Mouse (Mus musculus) gastrocnemius, adult 2 months (tissue): ENCODE measurements around the gene Uba6. TPM values are rescaled to one million over a fixed set of nuclear protein-coding genes. Genes with fewer than 3 reads are reported as not detected.

ENCODE experiments used
- DNase-seq: peaks from one replicate; pipeline ENCODE4 v3.0.0; 2022
- H3K27ac ChIP-seq: fragments of 200-600 bp; 2 replicates; pipeline ENCODE4 v1.8.1; 2022; ENCODE audit warnings: mild to moderate bottlenecking
- H3K4me3 ChIP-seq: fragments of 200-600 bp; 2 replicates; pipeline ENCODE4 v1.8.1; 2022; ENCODE audit warnings: mild to moderate bottlenecking, moderate library complexity
- CTCF ChIP-seq: fragments of 200-600 bp; IDR thresholded peaks from 2 replicates; pipeline ENCODE4 v1.8.1; 2022; ENCODE audit warnings: antibody characterized with exemption, mild to moderate bottlenecking, moderate library complexity
- intact Hi-C: fragments of 180-260 bp; cut with DNase I; formaldehyde crosslinking; loops from one replicate; pipeline ENCODE4 v1.15.1; 2025
- total RNA-seq, 2 experiments: library from RNA; stranded (reverse); gene quantifications; 2 replicates each; pipeline ENCODE4 v1.2.3; 2021

Gene Uba6
- total RNA-seq, 2 experiments from 2014 or later, result 4.9 to 6.6 TPM

DNA sequence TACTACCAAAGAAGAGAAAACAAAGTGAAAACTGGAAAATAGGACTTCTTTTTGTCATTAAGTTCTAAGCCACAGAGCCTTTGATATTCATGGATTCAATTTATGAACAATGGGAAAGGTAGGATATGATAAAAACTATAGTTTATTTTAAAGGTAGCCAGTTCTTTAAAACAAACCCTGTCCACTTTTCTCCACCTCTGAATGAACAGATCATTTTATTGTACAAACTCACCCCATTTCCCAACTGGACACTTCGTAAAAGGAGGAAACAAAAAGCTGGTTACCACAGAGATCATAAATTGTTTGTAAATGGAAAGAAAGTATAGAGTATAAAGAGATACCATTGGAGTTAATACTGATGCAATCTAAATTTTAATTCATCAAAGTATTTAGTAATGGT, 61.5 kb downstream of the Uba6 start:
- no peak for DNase-seq
- no peak for TF ChIP-seq CTCF
- no peak overlapping the region for H3K27ac ChIP-seq
- H3K4me3 ChIP-seq, result no peak overlapping the region
- intact Hi-C loops, result no loop called here

DNA sequence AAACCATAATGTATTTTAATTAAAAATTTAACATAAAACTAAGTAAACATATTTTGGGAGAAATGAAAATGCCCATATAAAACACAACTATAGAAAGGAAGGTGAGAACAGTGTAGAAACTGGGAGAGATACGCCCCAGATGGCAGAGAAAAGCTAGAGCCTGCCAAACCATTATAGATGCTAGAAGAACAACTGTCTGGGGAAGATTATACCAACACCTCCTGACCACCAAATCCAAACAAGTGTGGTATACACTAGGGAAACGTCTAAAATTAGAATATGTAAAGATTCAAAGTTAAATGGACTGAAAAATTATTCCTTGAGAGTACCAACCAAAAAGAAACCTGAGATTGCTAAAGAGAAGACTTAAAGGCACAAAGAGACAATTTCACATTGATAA, 66.0 kb downstream of the Uba6 start:
- no peak overlapping the region for H3K27ac ChIP-seq
- no peak for TF ChIP-seq CTCF
- no peak for DNase-seq
- intact Hi-C loops, result no loop called here
- H3K4me3 ChIP-seq, result no peak overlapping the region

DNA sequence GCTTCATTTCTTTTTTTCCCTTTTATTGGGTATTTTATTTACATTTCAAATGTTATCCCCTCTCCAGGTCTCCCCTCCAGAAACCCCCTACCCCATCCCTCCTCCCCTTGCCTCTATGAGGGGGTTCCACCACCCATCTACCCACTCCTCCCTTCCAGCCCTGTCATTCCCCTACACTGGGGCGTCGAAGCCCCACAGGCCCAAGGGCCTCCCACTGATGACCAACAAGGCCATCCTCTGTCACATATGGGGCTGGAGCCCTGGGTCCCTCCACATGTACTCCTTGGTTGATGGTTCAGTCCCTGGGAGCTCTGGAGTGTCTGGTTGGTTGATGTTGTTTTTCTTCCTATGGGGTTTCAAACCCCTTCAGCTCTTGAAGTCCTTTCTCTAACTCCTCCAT, 70.4 kb downstream of the Uba6 start:
- intact Hi-C loops, result no loop called here
- Histone ChIP-seq H3K4me3 (no peak overlapping the region), H3K27ac (no peak overlapping the region)
- TF ChIP-seq CTCF, result no peak
- no peak for DNase-seq

DNA sequence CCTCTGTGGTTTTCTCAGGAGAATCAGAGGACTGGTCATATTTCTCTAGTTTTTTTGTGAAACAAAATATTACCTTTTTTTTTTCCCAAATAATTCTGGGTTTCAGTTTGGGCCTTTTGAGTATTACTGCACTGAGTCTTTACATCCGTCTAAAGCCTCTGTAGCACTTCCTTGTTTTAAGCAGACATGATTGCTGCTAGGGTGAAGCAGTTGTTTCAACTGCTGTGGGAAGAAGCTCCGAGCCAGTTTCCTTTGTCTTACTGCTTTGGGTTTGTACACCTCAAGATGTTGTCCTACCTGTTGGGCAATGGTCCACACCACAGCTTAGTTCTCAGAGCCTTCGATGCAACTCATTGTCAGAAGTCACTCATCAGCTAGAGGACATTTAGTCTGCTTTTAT, 72.0 kb downstream of the Uba6 start:
- intact Hi-C loops, result no loop called here
- no peak for DNase-seq
- TF ChIP-seq CTCF, result no peak
- Histone ChIP-seq H3K27ac (no peak overlapping the region), H3K4me3 (no peak overlapping the region)

DNA sequence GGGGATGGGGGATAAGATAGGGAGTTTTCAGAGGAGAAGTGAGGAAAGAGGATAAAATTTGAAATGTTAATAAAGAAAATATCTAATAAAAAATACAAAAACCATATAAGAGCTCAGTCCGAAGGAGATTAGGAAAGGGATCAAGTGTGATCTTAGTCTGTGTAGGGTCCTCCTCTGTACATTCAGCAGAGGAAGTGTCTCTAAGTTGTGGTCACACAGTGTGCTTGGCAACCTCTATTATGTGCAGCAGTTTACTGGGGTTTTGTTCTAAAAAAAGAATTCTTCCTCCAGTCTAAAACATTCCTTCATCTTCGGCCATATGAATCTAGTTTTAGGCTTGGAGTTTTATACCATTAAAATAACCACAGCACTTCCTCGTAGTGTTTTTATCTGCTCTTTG, 73.6 kb downstream of the Uba6 start:
- intact Hi-C loops, result no loop called here
- H3K27ac ChIP-seq, result no peak overlapping the region
- DNase-seq, result no peak
- no peak overlapping the region for H3K4me3 ChIP-seq
- TF ChIP-seq CTCF, result no peak

DNA sequence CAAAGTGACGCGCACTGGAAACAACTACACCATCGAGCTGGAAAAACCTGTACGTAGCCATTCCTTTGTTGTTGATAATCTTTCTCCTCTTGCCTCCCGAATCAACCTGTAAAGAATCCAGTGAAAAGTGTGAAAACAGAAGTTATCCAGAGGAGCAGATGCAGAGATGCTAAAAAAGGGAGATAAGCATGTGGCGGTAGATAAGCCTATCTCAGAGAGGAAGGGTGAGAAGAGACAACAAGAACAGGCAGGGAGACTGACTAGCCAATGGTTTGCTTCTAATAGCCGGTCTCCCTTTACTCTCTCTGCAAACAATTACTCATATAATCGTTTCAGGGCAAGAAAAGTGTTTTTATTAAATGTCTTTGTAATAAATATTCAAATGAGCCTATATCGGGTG, 77.8 kb downstream of the Uba6 start:
- Histone ChIP-seq H3K4me3 (no peak overlapping the region), H3K27ac (no peak overlapping the region)
- no peak for DNase-seq
- intact Hi-C loops, result no loop called here
- no peak for TF ChIP-seq CTCF

DNA sequence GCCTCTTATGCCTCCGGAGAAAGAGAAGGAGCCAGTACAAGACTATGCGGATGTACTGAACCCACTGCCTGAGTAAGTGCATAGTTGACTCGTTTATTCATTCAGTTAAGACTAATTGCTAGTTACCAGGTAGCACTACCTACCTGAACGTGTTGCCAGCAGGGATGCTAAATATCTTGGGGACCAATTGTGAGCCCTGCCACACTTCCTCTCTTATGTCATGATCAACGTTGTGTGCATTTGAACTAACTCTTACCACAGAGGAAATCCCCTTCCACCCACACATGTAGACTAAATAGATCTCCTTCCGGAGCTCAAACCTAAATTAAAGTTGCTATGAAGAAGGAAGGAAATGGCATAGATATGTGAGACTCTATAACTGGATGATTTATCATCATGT, 85.9 kb downstream of the Uba6 start:
- H3K4me3 ChIP-seq, result no peak overlapping the region
- intact Hi-C loops, result no loop called here
- no peak overlapping the region for H3K27ac ChIP-seq
- no peak for TF ChIP-seq CTCF
- DNase-seq, result no peak

DNA sequence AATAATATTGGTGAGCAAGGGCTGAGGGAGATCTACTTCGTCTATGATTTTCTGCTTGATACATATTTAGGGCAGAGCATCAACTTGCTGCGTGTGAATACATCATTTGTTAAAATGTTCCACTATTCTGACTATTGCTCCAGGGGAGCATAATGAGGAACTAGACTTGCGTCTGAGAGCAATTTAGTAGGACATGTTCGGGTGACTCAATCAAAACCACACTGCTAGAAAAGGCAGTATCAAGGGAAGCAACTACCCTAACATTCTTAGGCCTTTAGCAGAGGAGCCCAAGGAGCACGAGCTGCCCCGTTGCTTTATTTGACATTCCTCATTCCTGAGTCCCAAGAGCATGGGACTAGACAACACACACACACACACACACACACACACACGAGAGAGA, 87.6 kb downstream of the Uba6 start:
- no peak for DNase-seq
- intact Hi-C loops, result no loop called here
- no peak overlapping the region for H3K27ac ChIP-seq
- no peak for TF ChIP-seq CTCF
- no peak overlapping the region for H3K4me3 ChIP-seq

DNA sequence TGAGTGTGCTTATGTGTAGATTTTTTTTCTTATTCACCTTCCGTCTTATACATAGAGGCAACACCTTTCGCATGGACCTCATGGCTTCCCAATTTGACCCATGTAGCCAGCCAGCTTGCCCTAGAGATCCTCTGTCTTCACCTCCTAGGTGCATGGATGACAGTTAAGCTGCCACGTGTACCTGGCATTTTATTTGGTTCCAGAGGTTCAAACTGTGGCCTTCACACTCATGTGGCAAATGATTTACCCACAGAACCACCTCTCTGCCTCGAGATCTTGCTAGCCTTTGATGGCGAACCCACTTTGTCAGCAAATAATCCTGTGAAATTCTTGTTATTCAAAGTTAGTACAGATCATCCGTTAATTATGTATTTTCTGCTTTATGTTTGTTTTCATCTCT, 88.6 kb downstream of the Uba6 start:
- intact Hi-C loops, result no loop called here

DNA sequence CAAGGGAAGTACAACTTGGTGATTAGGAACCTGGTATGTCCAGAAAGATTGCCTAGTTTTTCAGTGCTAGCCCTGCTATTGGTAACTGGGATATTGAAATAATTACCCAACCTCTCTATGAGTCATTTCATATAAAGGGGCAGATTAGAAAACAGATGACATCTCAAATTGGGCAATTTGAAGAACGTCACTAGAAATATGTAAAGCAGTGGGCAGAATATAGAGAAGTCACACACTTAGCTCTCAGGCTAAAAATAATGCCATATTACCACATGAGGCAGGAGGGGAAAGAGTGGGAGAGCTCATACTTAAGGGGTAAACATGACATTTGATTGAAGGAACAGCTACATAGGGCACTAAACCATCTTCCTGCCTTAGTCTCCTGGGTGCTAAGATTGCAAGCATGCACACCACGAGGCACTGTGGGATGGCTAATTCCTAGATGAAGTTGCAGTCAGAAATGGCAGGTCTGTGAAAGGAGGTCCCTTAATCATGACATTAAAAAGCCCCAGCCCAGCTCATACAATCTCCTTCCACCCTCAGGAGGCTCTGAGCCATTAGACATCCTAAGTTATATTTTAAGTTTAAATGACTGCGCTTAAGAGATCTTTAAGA, 93.8 kb downstream of the Uba6 start:
- TF ChIP-seq CTCF, result no peak
- intact Hi-C loops, result no loop called here
- no peak overlapping the region for H3K27ac ChIP-seq
- no peak overlapping the region for H3K4me3 ChIP-seq
- DNase-seq, result no peak

More for the DNA sequence above, 88.6 kb downstream of the Uba6 start:
- DNase-seq, result no peak
- Histone ChIP-seq H3K27ac (no peak overlapping the region), H3K4me3 (no peak overlapping the region)
- no peak for TF ChIP-seq CTCF

DNA sequence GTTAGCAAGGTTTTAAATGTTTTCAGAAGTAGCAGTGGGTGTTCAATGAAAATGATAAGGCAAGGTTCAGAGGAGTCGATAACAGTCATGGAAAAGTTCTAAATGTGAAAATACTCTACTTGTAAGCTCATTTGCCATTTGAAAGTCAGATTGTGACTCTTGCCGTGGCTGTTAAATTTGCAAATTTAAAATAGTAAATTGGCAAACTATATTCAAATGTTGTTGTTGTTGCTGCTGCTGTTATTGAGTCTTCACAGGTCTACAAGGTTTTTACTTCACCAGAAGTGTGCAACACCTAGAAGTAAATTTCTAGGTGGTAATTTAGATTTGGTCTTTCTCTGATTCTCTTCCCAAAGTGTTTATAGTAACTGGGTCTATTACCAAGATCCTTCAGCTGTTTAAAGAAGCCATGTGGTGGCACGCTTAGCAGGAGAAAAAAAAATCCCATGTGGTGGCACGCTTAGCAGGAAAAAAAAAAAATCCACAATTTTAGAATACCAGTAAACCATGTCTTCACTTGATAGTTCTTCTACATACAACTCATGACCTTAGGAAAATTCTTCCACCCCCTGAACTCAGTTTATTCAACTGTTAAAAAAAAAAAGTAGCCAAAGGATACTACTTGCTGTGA, 99.7 kb downstream of the Uba6 start:
- no peak for TF ChIP-seq CTCF

DNA sequence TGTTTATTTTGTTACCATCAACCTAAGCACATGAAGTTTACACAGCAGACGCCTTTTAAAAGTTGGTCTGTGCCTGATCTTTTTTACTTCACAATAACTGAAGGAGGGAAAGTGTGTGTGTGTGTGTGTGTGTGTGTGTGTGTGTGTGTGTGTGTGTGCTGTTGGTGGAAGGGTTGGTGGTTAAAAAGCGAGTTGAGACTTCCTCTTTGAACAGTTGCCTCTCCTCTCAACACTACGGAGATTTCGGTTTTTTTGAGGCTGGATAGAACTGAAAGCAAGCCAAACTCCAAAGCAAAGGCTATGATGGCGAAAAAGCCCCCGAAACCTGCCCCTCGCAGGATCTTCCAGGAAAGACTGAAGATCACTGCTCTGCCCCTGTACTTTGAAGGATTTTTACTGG, 101.1 kb downstream of the Uba6 start, which contains the start of gene Stap1:
TSS of gene Stap1 (plus strand) at position 209 of the 400 bp plus-strand sequence.
- Histone ChIP-seq H3K4me3 (peak within 1 kb of the TSS; percentile 35), H3K27ac (no peak within 1 kb of the TSS)
- intact Hi-C loops, result no loop called here
- TF ChIP-seq CTCF, result no peak
- no peak for DNase-seq

More for the DNA sequence above, 99.7 kb downstream of the Uba6 start:
- no peak overlapping the region for H3K27ac ChIP-seq
- no peak overlapping the region for H3K4me3 ChIP-seq
- intact Hi-C loops, result no loop called here
- DNase-seq, result no peak

DNA sequence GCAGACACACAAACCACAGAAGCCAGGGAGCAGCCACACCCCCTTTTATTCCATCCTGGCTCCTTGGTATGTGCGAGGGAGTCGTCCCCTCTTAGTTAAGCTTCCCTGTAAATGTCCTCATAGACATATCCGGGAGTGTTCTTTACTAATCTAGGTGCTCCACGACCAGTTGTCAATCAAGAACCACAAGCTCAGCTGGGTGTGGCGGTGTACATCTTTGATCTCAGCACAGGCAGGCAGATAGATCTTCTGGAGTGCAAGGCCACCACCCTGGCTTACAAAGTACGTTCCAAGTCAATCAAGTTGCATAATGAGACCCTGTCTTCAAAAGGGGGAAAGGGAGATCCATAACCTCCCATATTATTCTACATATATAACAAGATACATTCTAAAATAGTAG, 103.5 kb downstream of the Uba6 start:
- DNase-seq, result no peak
- no peak for TF ChIP-seq CTCF
- no peak overlapping the region for H3K27ac ChIP-seq
- intact Hi-C loops, result no loop called here
- H3K4me3 ChIP-seq, result no peak overlapping the region

DNA sequence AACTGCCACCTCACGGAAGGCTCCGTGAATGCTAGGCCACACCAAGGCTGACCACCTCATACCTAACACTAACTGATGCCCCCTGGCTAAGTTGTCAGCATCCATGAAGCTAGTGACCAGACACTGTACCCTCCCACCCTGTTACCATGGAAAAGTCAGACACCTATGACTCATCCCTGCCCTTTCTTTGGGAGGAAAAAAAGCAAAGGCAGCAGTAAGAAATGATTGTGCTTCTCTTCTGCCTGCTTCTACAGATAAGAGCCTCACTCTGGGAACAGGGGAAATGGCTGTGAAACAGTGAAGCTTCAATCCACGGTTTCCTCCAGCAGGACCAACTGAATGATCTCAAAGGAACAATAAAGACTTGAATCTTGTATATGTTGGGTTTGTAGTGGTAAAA, 104.2 kb downstream of the Uba6 start:
- TF ChIP-seq CTCF, result no peak
- Histone ChIP-seq H3K27ac (no peak overlapping the region), H3K4me3 (no peak overlapping the region)
- intact Hi-C loops, result no loop called here
- DNase-seq, result no peak
